Mouse (Mus musculus): ENCODE results near the gene Hspbap1. TPM values are rescaled to one million over a fixed set of nuclear protein-coding genes. Genes with fewer than 3 reads are reported as not detected.
A peak's percentile ranks its signal among the peaks of the same experiment; 100 is the strongest.

Gene Hspbap1
- 27.1 and 34.4 TPM in 2 replicates for polyA plus RNA-seq (2016; fragmentation: Nextera tagmentation; extraction: Ambion mirVana)

- peaks cover 38% of the 10 kb centered on the region for H3K4me1 ChIP-seq
- peak within 1 kb of the TSS; percentile 93 for H3K27ac ChIP-seq
- no peaks in the 10 kb centered on the region for H3K27me3 ChIP-seq (ENCODE audit: low read depth, poor library complexity, severe bottlenecking)
- peak within 1 kb of the TSS; percentile 75 for H3K4me3 ChIP-seq
- H3K36me3 ChIP-seq = peaks cover 9% of the 10 kb centered on the region; the same call in 1 of the 2 replicates
- DNase-seq (ENCODE audit: low spot score) = peak; percentile 94
- under 1% methylated on average over 51 of the region's 51 CpGs for WGBS
- H3K9me3 ChIP-seq (replicated peaks) = no peaks in the 10 kb centered on the region
These were observed at the start of gene Hspbap1 for GRCm38 (mm10) chr16:35769878-35770657. Gene Hspbap1, plus strand, starts transcription at chr16:35770375.

DNA sequence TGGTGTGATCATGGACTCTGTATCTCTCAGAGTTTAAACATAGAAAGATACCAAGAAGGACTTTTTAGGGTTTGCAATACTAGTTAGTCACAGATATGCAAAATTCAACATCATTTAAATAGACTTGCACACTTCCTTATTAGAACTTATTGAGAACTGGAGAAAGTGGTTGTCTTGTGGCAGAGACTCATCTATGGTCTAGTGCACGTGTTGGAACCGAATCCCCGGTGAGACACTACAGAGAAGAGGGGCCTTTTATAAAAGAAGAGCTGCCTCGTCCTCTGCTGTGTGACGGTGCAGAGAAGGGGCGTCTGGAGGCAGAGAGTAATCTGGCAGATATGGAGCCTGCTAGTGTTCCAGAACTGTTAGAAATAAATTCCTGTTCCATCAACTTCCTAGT is 45.6 kb upstream of the Hspbap1 start:
- Histone ChIP-seq H3K36me3 (peaks cover 11% of the 10 kb centered on the region), H3K9me3 (replicated peaks) (no peaks in the 10 kb centered on the region), H3K27ac (no peak overlapping the region), H3K4me1 (no peaks in the 10 kb centered on the region), H3K27me3 (ENCODE audit: low read depth, poor library complexity, severe bottlenecking) (no peaks in the 10 kb centered on the region), H3K4me3 (no peak overlapping the region)
- WGBS = 91% methylated on average over 6 of the region's 6 CpGs
- no peak for DNase-seq (ENCODE audit: low spot score)

- no peak overlapping the region for H3K27ac ChIP-seq
- H3K36me3 ChIP-seq = peaks cover 11% of the 10 kb centered on the region
- no peak for DNase-seq (ENCODE audit: low spot score)
- no peaks in the 10 kb centered on the region for H3K4me1 ChIP-seq
- WGBS = 91% methylated on average over 2 of the region's 2 CpGs
- no peaks in the 10 kb centered on the region for H3K9me3 ChIP-seq (replicated peaks)
- H3K27me3 ChIP-seq (ENCODE audit: low read depth, poor library complexity, severe bottlenecking) = no peaks in the 10 kb centered on the region
- H3K4me3 ChIP-seq = no peak overlapping the region
These were observed 43.6 kb upstream of the Hspbap1 start for GRCm38 (mm10) chr16:35726601-35727000.

DNA sequence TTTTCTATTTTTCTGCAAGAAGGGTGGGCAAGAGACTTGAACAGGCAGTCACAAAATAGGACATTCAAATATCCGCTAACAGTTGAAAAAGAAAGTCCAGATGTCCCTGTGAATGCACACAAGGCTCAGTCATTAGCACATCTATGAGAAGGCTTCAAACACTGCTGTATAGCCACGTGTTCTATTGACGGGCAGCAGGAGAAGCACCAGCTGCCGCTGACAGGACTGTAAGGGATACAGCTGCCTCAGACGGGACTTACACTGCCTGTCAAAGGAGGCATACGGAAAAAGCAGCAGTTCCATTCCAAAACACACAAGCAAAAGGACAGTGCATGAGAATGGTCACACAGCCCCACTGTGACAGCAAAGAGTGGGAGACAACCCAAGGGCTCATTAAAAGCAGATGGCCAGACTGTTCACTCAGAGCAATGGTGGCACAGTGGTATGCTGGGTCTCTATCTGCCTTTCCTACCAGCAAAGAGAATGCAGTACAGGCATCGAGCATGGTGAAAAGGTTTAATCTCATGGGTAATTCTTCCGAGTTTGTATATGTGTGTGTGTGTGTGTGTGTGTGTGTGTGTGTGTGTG is 40.9 kb upstream of the Hspbap1 start:
- 79% methylated on average over 8 of the region's 8 CpGs for WGBS
- no peak for DNase-seq (ENCODE audit: low spot score)
- H3K27ac ChIP-seq = no peak overlapping the region
- H3K4me3 ChIP-seq = no peak overlapping the region
- H3K27me3 ChIP-seq (ENCODE audit: low read depth, poor library complexity, severe bottlenecking) = no peaks in the 10 kb centered on the region
- H3K9me3 ChIP-seq (replicated peaks) = no peaks in the 10 kb centered on the region
- no peaks in the 10 kb centered on the region for H3K4me1 ChIP-seq
- H3K36me3 ChIP-seq = peaks cover 9% of the 10 kb centered on the region

- Histone ChIP-seq H3K4me3 (no peak overlapping the region), H3K27ac (no peak overlapping the region), H3K36me3 (peaks cover 9% of the 10 kb centered on the region), H3K27me3 (ENCODE audit: low read depth, poor library complexity, severe bottlenecking) (no peaks in the 10 kb centered on the region), H3K9me3 (replicated peaks) (no peaks in the 10 kb centered on the region), H3K4me1 (no peaks in the 10 kb centered on the region)
- 95% methylated on average over 7 of the region's 7 CpGs for WGBS
- no peak for DNase-seq (ENCODE audit: low spot score)
These were observed 38.1 kb upstream of the Hspbap1 start for GRCm38 (mm10) chr16:35732096-35732495.

GRCm38 (mm10) chr16:35734038-35734437 is 36.1 kb upstream of the Hspbap1 start:
- Histone ChIP-seq H3K4me3 (no peak overlapping the region), H3K27me3 (ENCODE audit: low read depth, poor library complexity, severe bottlenecking) (no peaks in the 10 kb centered on the region), H3K36me3 (peaks cover 2% of the 10 kb centered on the region; the same call in 1 of the 2 replicates), H3K4me1 (peaks cover 6% of the 10 kb centered on the region), H3K27ac (no peak overlapping the region), H3K9me3 (replicated peaks) (no peaks in the 10 kb centered on the region)
- WGBS = 20% methylated on average over 6 of the region's 6 CpGs
- peak; percentile 79 for DNase-seq (ENCODE audit: low spot score)

DNA sequence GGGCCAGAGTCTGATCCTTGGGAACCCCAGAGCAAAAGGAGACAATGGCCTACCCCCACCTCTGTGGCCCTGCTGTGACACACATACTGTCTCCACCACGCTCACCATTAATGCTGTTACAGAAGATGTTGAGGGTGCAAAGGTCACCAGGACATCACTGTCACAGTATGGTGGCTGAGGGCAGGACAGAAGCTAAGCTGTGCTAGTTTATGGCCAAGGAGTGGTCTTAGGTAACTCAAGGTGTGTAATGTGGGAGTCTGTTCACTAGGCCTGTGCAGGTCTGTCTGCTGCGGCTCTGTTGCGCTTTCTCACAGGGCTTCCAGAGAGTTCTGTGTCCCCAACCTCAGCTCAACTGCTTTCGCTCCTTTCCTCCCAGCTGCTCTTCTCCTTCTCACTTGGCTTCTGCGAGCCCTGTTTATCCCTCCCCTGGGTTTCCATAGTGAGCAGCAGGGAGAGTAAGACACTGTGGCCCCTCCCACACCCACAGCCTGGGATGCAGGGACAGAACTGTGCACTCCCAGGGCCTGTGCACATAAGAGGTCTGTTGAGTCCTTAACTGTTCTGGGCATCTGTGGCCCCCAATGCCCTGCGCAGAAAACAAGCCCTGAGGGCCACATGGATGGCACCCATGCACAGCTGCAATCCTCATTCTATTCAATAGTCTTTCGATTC is 31.9 kb upstream of the Hspbap1 start:
- peaks cover 6% of the 10 kb centered on the region for H3K4me1 ChIP-seq
- 84% methylated on average over 7 of the region's 7 CpGs for WGBS
- H3K36me3 ChIP-seq = no peaks in the 10 kb centered on the region
- no peak overlapping the region for H3K4me3 ChIP-seq
- H3K27me3 ChIP-seq (ENCODE audit: low read depth, poor library complexity, severe bottlenecking) = no peaks in the 10 kb centered on the region
- H3K27ac ChIP-seq = 0 out of 2 replicates have a peak overlapping the region, but pooled peaks have one; percentile 19
- H3K9me3 ChIP-seq (replicated peaks) = no peaks in the 10 kb centered on the region
- no peak for DNase-seq (ENCODE audit: low spot score)

GRCm38 (mm10) chr16:35739548-35739947 is 30.6 kb upstream of the Hspbap1 start:
- no peaks in the 10 kb centered on the region for H3K36me3 ChIP-seq
- no peak for DNase-seq (ENCODE audit: low spot score)
- no peaks in the 10 kb centered on the region for H3K9me3 ChIP-seq (replicated peaks)
- H3K4me3 ChIP-seq = no peak overlapping the region
- H3K4me1 ChIP-seq = peaks cover 6% of the 10 kb centered on the region
- 73% methylated on average over 1 of the region's 1 CpGs for WGBS
- H3K27me3 ChIP-seq (ENCODE audit: low read depth, poor library complexity, severe bottlenecking) = no peaks in the 10 kb centered on the region
- H3K27ac ChIP-seq = no peak overlapping the region

GRCm38 (mm10) chr16:35740357-35740756 is 29.8 kb upstream of the Hspbap1 start:
- WGBS = 84% methylated on average over 12 of the region's 12 CpGs
- no peak overlapping the region for H3K27ac ChIP-seq
- no peak for DNase-seq (ENCODE audit: low spot score)

DNA sequence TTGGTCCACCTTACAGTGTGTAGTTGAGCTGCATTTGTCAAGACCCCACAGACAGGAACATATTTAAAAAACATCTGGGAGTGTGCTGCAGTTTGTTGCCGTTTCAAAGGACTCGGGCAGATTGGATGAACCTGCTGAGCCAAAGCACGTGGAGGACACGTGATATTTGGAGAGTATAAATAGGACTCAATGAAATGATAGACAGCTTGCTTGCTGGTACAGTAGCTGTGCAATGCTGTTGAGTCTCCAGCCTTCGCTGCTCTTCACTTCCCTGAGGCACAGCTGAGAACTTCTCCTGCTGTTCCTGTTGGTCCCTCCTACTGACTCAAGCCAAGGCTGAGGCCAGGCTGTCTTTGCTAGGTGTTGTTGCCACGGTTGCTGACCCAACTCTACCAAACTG is 29.2 kb upstream of the Hspbap1 start:
- WGBS = 86% methylated on average over 6 of the region's 6 CpGs
- no peak for DNase-seq (ENCODE audit: low spot score)
- no peaks in the 10 kb centered on the region for H3K36me3 ChIP-seq
- H3K27me3 ChIP-seq (ENCODE audit: low read depth, poor library complexity, severe bottlenecking) = no peaks in the 10 kb centered on the region
- no peak overlapping the region for H3K27ac ChIP-seq
- no peak overlapping the region for H3K4me3 ChIP-seq
- peaks cover 6% of the 10 kb centered on the region for H3K4me1 ChIP-seq
- H3K9me3 ChIP-seq (replicated peaks) = no peaks in the 10 kb centered on the region

More at GRCm38 (mm10) chr16:35740357-35740756, 29.8 kb upstream of the Hspbap1 start:
- Histone ChIP-seq H3K4me1 (peaks cover 6% of the 10 kb centered on the region), H3K4me3 (no peak overlapping the region), H3K9me3 (replicated peaks) (no peaks in the 10 kb centered on the region), H3K36me3 (no peaks in the 10 kb centered on the region), H3K27me3 (ENCODE audit: low read depth, poor library complexity, severe bottlenecking) (no peaks in the 10 kb centered on the region)

- DNase-seq (ENCODE audit: low spot score) = no peak
- Histone ChIP-seq H3K27me3 (ENCODE audit: low read depth, poor library complexity, severe bottlenecking) (no peaks in the 10 kb centered on the region), H3K4me1 (peaks cover 6% of the 10 kb centered on the region), H3K4me3 (no peak overlapping the region), H3K9me3 (replicated peaks) (no peaks in the 10 kb centered on the region), H3K27ac (no peak overlapping the region), H3K36me3 (no peaks in the 10 kb centered on the region)
- WGBS = 94% methylated on average over 5 of the region's 5 CpGs
These were observed 28.6 kb upstream of the Hspbap1 start for GRCm38 (mm10) chr16:35741621-35742020.

DNA sequence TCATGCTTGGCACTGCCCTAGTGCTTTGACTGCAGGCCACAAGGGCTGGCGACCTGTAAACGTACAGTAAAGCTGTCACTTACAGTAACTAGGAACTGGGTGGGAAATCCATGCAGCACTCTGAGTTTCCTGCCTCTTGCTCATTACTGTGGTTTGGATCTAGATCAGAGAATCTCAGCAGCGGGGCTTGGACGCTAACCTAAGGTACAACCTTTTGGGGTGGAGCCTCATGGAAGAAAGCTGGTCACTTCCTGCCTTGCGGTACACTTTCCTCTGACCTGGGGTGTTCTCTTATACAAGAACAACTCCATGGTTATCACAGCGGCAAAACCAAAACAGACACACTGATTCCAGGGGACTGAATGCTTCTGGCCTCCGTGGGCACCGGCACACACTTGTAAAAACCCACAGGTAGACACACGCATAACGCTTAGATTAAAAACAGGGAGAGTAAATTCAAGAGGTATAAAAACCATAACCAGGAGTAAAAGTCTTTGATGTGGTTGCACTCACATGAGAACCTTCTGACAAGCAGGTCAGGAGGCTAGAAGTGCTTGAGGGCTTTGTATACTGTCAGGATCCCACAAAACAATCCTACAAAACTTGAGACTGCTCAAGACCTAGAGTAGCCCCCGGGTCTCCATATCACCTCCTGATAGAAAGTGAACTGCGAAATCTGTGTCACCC is 27.8 kb upstream of the Hspbap1 start:
- whole genome bisulfite sequencing = 95% methylated on average over 12 of the region's 12 CpGs

More for the DNA sequence above, 27.8 kb upstream of the Hspbap1 start:
- Histone ChIP-seq H3K4me3 (no peak overlapping the region), H3K4me1 (peaks cover 6% of the 10 kb centered on the region), H3K9me3 (replicated peaks) (no peaks in the 10 kb centered on the region), H3K27me3 (ENCODE audit: low read depth, poor library complexity, severe bottlenecking) (no peaks in the 10 kb centered on the region), H3K36me3 (no peaks in the 10 kb centered on the region), H3K27ac (no peak overlapping the region)
- DNase-seq (ENCODE audit: low spot score) = no peak
